Mouse (Mus musculus) activated CD4-positive, CD25-positive, alpha-beta regulatory T cell, adult 9 weeks (primary cell): ENCODE data around the gene Gspt2. TPM values are rescaled to one million over a fixed set of nuclear protein-coding genes. Genes with fewer than 3 reads are reported as not detected.

Experiments used
- polyA plus RNA-seq: library from polyadenylated mRNA; unstranded; fragments of 100-300 nt; shearing (Covaris generic); gene quantifications from one replicate; pipeline ENCODE4 v1.2.1, GENCODE M21; 2017

Gspt2 gene
- polyA plus RNA-seq, result 0.60 TPM

GRCm38 (mm10) chrX:94635961-94636563 lies at the start of gene Gspt2:
TSS of gene Gspt2 (plus strand) at chrX:94636069.

Other genes with a start within 250 kb of the Gspt2 start
- 4.6 TPM for gene Maged1, start 93.9 kb upstream of the Gspt2 start, polyA plus RNA-seq
- 0.95 TPM for gene Zxdb, start 88.5 kb downstream of the Gspt2 start, polyA plus RNA-seq